Mouse (Mus musculus) neural tube, embryonic 11.5 days (tissue): ENCODE data around the gene Cct3. TPM values are rescaled to one million over a fixed set of nuclear protein-coding genes. Genes with fewer than 3 reads are reported as not detected.
"Not testable (repeated sequence)": the region's sequence is repeated elsewhere in the genome, so short reads cannot be mapped to it uniquely, and the experiment has no call there.

ENCODE experiments used
- ATAC-seq: fragments of 200-750 bp; cut with Nextera tagmentation; 2 replicates; pipeline ENCODE4 v1.8.0; 2017; ENCODE audit warnings: moderate number of reproducible peaks, mild to moderate bottlenecking, moderate TSS enrichment, moderate library complexity; ENCODE audit not compliant: insufficient read depth, low FRiP score, low TSS enrichment
- DNase-seq: peaks from one replicate; pipeline ENCODE4 v3.0.0-alpha.2; 2015; ENCODE audit warnings: low spot score
- H3K27ac ChIP-seq: fragments of 300-500 bp; sonication (generic); 2 replicates; pipeline ENCODE4 v1.5.1; 2014; ENCODE audit warnings: low read depth, mild to moderate bottlenecking, low read length
- H3K27me3 ChIP-seq: fragments of 300-500 bp; sonication (generic); 2 replicates; pipeline ENCODE4 v1.6.1; 2014; ENCODE audit warnings: mild to moderate bottlenecking, low read length, mixed read lengths; ENCODE audit not compliant: control insufficient read depth, insufficient read depth
- H3K36me3 ChIP-seq: fragments of 300-500 bp; sonication (generic); 2 replicates; pipeline ENCODE4 v1.6.1; 2014; ENCODE audit warnings: mild to moderate bottlenecking, low read length, moderate library complexity, mixed read lengths; ENCODE audit not compliant: control insufficient read depth, insufficient read depth
- H3K4me1 ChIP-seq: fragments of 300-500 bp; sonication (generic); 2 replicates; pipeline ENCODE4 v1.6.1; 2014; ENCODE audit warnings: low read length, mixed read lengths; ENCODE audit not compliant: control insufficient read depth, insufficient read depth
- H3K4me2 ChIP-seq: fragments of 300-500 bp; sonication (generic); 2 replicates; pipeline ENCODE4 v1.6.1; 2014; ENCODE audit warnings: low read depth, mild to moderate bottlenecking, moderate library complexity
- H3K4me3 ChIP-seq: fragments of 300-500 bp; sonication (generic); 2 replicates; pipeline ENCODE4 v1.5.1; 2014; ENCODE audit warnings: low read depth, low read length
- H3K9ac ChIP-seq: fragments of 300-500 bp; sonication (generic); 2 replicates; pipeline ENCODE4 v1.6.1; 2014; ENCODE audit warnings: mild to moderate bottlenecking, low read length
- H3K9me3 ChIP-seq: fragments of 300-500 bp; sonication (generic); 2 replicates; pipeline ENCODE4 v1.6.1; 2016; ENCODE audit warnings: low read length; ENCODE audit not compliant: control insufficient read depth
- WGBS: fragments of 180-500 bp; shearing (Covaris S2); extraction: QIAGEN DNeasy Blood & Tissue Kit; methylation state at CpG from one replicate; pipeline ENCODE4 v1.1.7; 2014; 5-methylcytosine and 5-hydroxymethylcytosine counted together
- polyA plus RNA-seq: library from polyadenylated mRNA; unstranded; fragments of >200 nt; fragmentation: Nextera tagmentation; extraction: Ambion mirVana; gene quantifications from 2 replicates; pipeline ENCODE4 v1.2.1, GENCODE M21; 2014

Cct3 gene
- polyA plus RNA-seq, 1 experiment from 2014 or later: 768 TPM

- WGBS: 87% methylated on average over 6 of the region's 6 CpGs
- H3K4me2 ChIP-seq, H3K27ac ChIP-seq, H3K4me3 ChIP-seq, ATAC-seq, H3K36me3 ChIP-seq, H3K9ac ChIP-seq, H3K9me3 ChIP-seq, H3K27me3 ChIP-seq, DNase-seq, H3K4me1 ChIP-seq: not testable (repeated sequence)
These were observed 28.9 kb upstream of the Cct3 start for GRCm38 (mm10) chr3:88268014-88268413.

- Histone ChIP-seq H3K4me1 (no peaks in the 10 kb centered on the region), H3K9me3 (no peaks in the 10 kb centered on the region), H3K9ac (no peak overlapping the region), H3K4me2 (no peak overlapping the region), H3K4me3 (no peak overlapping the region), H3K27ac (no peak overlapping the region), H3K27me3 (no peaks in the 10 kb centered on the region), H3K36me3 (no peaks in the 10 kb centered on the region)
- ATAC-seq (no peak), DNase-seq (no peak)
- WGBS: 89% methylated on average over 5 of the region's 5 CpGs
These were observed 27.9 kb upstream of the Cct3 start for GRCm38 (mm10) chr3:88268991-88269390.

- ATAC-seq, DNase-seq, H3K4me3 ChIP-seq, H3K9me3 ChIP-seq, H3K4me2 ChIP-seq, H3K27me3 ChIP-seq, H3K9ac ChIP-seq, H3K27ac ChIP-seq, H3K4me1 ChIP-seq, H3K36me3 ChIP-seq: not testable (repeated sequence)
- 89% methylated on average over 2 of the region's 2 CpGs for WGBS
These were observed 25.6 kb upstream of the Cct3 start for GRCm38 (mm10) chr3:88271298-88271697.

- no peak overlapping the region for H3K9ac ChIP-seq
- 93% methylated on average over 3 of the region's 3 CpGs for WGBS
These were observed 25.1 kb upstream of the Cct3 start for GRCm38 (mm10) chr3:88271859-88272258.

GRCm38 (mm10) chr3:88274002-88274401, 22.9 kb upstream of the Cct3 start:
- Histone ChIP-seq H3K27ac (no peak overlapping the region), H3K4me1 (no peaks in the 10 kb centered on the region), H3K4me3 (no peak overlapping the region), H3K9me3 (no peaks in the 10 kb centered on the region), H3K4me2 (no peak overlapping the region), H3K27me3 (no peaks in the 10 kb centered on the region), H3K9ac (no peak overlapping the region), H3K36me3 (no peaks in the 10 kb centered on the region)
- WGBS: 93% methylated on average over 4 of the region's 4 CpGs
- ATAC-seq (no peak), DNase-seq (no peak)

More at GRCm38 (mm10) chr3:88271859-88272258, 25.1 kb upstream of the Cct3 start:
- ATAC-seq (no peak), DNase-seq (no peak)
- Histone ChIP-seq H3K9me3 (no peaks in the 10 kb centered on the region), H3K4me2 (no peak overlapping the region), H3K4me3 (no peak overlapping the region), H3K36me3 (no peaks in the 10 kb centered on the region), H3K27me3 (no peaks in the 10 kb centered on the region), H3K4me1 (no peaks in the 10 kb centered on the region), H3K27ac (no peak overlapping the region)

- Histone ChIP-seq H3K9ac (no peak overlapping the region), H3K4me2 (no peak overlapping the region), H3K27ac (no peak overlapping the region), H3K36me3 (no peaks in the 10 kb centered on the region), H3K4me3 (no peak overlapping the region), H3K4me1 (no peaks in the 10 kb centered on the region), H3K9me3 (no peaks in the 10 kb centered on the region), H3K27me3 (no peaks in the 10 kb centered on the region)
- 86% methylated on average over 2 of the region's 2 CpGs for WGBS
- ATAC-seq (no peak), DNase-seq (no peak)
These were observed 20.8 kb upstream of the Cct3 start for GRCm38 (mm10) chr3:88276121-88276520.

- Histone ChIP-seq H3K27me3 (no peaks in the 10 kb centered on the region), H3K9me3 (no peaks in the 10 kb centered on the region), H3K4me2 (no peak overlapping the region), H3K4me3 (no peak overlapping the region), H3K4me1 (no peaks in the 10 kb centered on the region), H3K27ac (no peak overlapping the region), H3K36me3 (no peaks in the 10 kb centered on the region), H3K9ac (no peak overlapping the region)
- DNase-seq (no peak), ATAC-seq (no peak)
- WGBS: 45% methylated on average over 7 of the region's 7 CpGs
These were observed 20.3 kb upstream of the Cct3 start for GRCm38 (mm10) chr3:88276529-88277143.

- no peak for ATAC-seq
- Histone ChIP-seq H3K27ac (no peak overlapping the region), H3K9me3 (no peaks in the 10 kb centered on the region), H3K4me2 (no peak overlapping the region), H3K4me1 (no peaks in the 10 kb centered on the region), H3K4me3 (no peak overlapping the region), H3K9ac (no peak overlapping the region), H3K36me3 (no peaks in the 10 kb centered on the region), H3K27me3 (no peaks in the 10 kb centered on the region)
- no peak for DNase-seq
- 93% methylated on average over 2 of the region's 2 CpGs for WGBS
These were observed 16.9 kb upstream of the Cct3 start for GRCm38 (mm10) chr3:88280035-88280434.

GRCm38 (mm10) chr3:88281141-88281916, 15.6 kb upstream of the Cct3 start:
- not testable (repeated sequence) for H3K27me3 ChIP-seq, H3K36me3 ChIP-seq, H3K27ac ChIP-seq, H3K4me2 ChIP-seq, H3K9ac ChIP-seq, ATAC-seq, DNase-seq, H3K4me1 ChIP-seq, H3K4me3 ChIP-seq, H3K9me3 ChIP-seq
- WGBS: 72% methylated on average over 11 of the region's 11 CpGs
